Mouse (Mus musculus) heart, adult 8-10 months (tissue): ENCODE measurements around the gene Lbhd1. TPM values are rescaled to one million over a fixed set of nuclear protein-coding genes. Genes with fewer than 3 reads are reported as not detected.
A peak's percentile ranks its signal among the peaks of the same experiment; 100 is the strongest.
"Not testable (repeated sequence)": the region's sequence is repeated elsewhere in the genome, so short reads cannot be mapped to it uniquely, and the experiment has no call there.

Experiments
- DNase-seq: peaks from one replicate; pipeline ENCODE4 v3.0.0; 2022; ENCODE audit warnings: low spot score
- total RNA-seq, 4 experiments: library from RNA; stranded (reverse); gene quantifications; 2 replicates each; pipeline ENCODE4 v1.2.4; 2022

Lbhd1 gene
- 1 to 10 TPM; 1.8 to 6.1 (median 4.4) TPM for total RNA-seq

- DNase-seq: no peak
Measured at GRCm38 (mm10) chr19:8883616-8884015, at the start of gene Lbhd1, which contains the start of gene Gm49403. Gene Lbhd1, plus strand, starts transcription at chr19:8883732. Gene Gm49403, plus strand, starts transcription at chr19:8883930.

GRCm38 (mm10) chr19:8836327-8836726 is 47.2 kb upstream of the Lbhd1 start:
- DNase-seq: not testable (repeated sequence)

- DNase-seq: peak; percentile 79
Measured at GRCm38 (mm10) chr19:8837251-8837791, 46.2 kb upstream of the Lbhd1 start, which contains the start of gene Bscl2. Gene Bscl2, plus strand, starts transcription at chr19:8837467.

GRCm38 (mm10) chr19:8838041-8838730 is 45.3 kb upstream of the Lbhd1 start:
- no peak for DNase-seq

GRCm38 (mm10) chr19:8839103-8839907 is 44.2 kb upstream of the Lbhd1 start, which contains the start of gene Gng3:
Gene Gng3, minus strand, starts transcription at chr19:8839194.
- DNase-seq: no peak

GRCm38 (mm10) chr19:8839908-8840791 is 43.4 kb upstream of the Lbhd1 start:
- peak; percentile 67 for DNase-seq

- no peak for DNase-seq
Measured at GRCm38 (mm10) chr19:8841012-8841411, 42.5 kb upstream of the Lbhd1 start.

- DNase-seq: no peak
Measured at GRCm38 (mm10) chr19:8842961-8843360, 40.6 kb upstream of the Lbhd1 start.

GRCm38 (mm10) chr19:8844371-8845129 is 39.0 kb upstream of the Lbhd1 start:
- peak; percentile 81 for DNase-seq

GRCm38 (mm10) chr19:8848356-8848755 is 35.2 kb upstream of the Lbhd1 start:
- no peak for DNase-seq

GRCm38 (mm10) chr19:8850402-8850901 is 33.1 kb upstream of the Lbhd1 start, which contains the start of gene Lrrn4cl:
Gene Lrrn4cl, plus strand, starts transcription at chr19:8850768.
- peak; percentile 38 for DNase-seq

- DNase-seq: no peak
Measured at GRCm38 (mm10) chr19:8851639-8852038, 31.9 kb upstream of the Lbhd1 start.

- DNase-seq: no peak
Measured at GRCm38 (mm10) chr19:8852236-8852928, 31.1 kb upstream of the Lbhd1 start.

- no peak for DNase-seq
Measured at GRCm38 (mm10) chr19:8853117-8853516, 30.4 kb upstream of the Lbhd1 start.

- DNase-seq: peak; percentile 46
Measured at GRCm38 (mm10) chr19:8857689-8858088, 25.8 kb upstream of the Lbhd1 start.

GRCm38 (mm10) chr19:8859018-8859417 is 24.5 kb upstream of the Lbhd1 start:
- DNase-seq: no peak

- no peak for DNase-seq
Measured at GRCm38 (mm10) chr19:8864265-8864664, 19.3 kb upstream of the Lbhd1 start.

- DNase-seq: not testable (repeated sequence)
Measured at GRCm38 (mm10) chr19:8870381-8870780, 13.2 kb upstream of the Lbhd1 start.

GRCm38 (mm10) chr19:8870838-8871237 is 12.7 kb upstream of the Lbhd1 start:
- no peak for DNase-seq
